Mouse (Mus musculus): Measurements from ENCODE around the gene Pgs1. TPM values are rescaled to one million over a fixed set of nuclear protein-coding genes. Genes with fewer than 3 reads are reported as not detected.

The Pgs1 gene
- polyA plus RNA-seq (2012), result 2.6 and 2.8 TPM in 2 replicates

GRCm38 (mm10) chr11:117986126-117987031 is at the start of gene Pgs1:
Gene Pgs1, plus strand, starts transcription at chr11:117986292.
- peaks cover 18% of the 10 kb centered on the region for H3K27me3 ChIP-seq (ENCODE audit: control insufficient read depth)
- TF ChIP-seq GATA1 (IDR thresholded peaks at IDR 0.05; ENCODE audit: low read length) (no peak), TAL1 (IDR thresholded peaks at IDR 0.05; ENCODE audit: low read length) (no peak)
- H3K4me3 ChIP-seq (replicated peaks), result peak within 1 kb of the TSS; percentile 94
- 0 out of 2 replicates have a peak, but pooled peaks cover 3% of the 10 kb centered on the region for H3K36me3 ChIP-seq (ENCODE audit: control insufficient read depth)
- no peaks in the 10 kb centered on the region for H3K9me3 ChIP-seq (ENCODE audit: control insufficient read depth, low read length)
- peaks cover 54% of the 10 kb centered on the region for H3K4me1 ChIP-seq (ENCODE audit: control insufficient read depth)

DNA sequence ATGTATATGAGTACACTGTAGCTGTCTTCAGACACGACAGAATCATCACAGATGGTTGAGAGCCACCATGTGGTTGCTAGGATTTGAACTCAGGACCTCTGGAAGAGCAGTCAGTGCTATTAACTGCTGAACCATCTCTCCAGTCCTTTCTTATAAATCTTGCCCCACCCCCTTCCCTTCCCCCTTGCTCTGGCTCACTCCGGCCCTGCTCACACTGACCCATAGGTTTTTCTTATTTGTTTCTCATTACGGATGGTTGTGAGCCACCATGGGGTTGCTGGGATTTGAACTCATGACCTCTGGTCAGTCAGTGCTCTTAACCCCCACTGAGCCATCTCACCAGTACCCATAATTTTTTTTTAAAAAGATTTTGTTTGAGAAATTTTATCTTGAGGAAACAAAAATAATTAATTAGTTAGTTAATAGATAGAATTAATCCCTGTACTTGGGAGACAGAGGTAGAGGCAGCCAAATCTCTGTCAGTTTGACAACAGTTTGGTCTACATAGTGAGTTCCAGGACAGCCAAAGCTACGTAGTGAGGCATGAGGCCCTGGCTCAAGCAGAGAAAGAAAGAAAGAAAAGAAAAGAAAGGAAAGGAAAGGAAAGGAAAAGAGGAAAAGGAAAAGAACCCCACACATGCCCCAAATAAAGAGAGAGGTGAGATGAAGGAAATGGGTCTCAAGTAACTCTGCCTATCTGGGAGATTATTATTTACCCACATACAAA is 46.9 kb upstream of the Pgs1 start:
- Histone ChIP-seq H3K4me1 (ENCODE audit: control insufficient read depth) (peaks cover 5% of the 10 kb centered on the region), H3K4me3 (replicated peaks) (no peak overlapping the region), H3K36me3 (ENCODE audit: control insufficient read depth) (no peaks in the 10 kb centered on the region), H3K27me3 (ENCODE audit: control insufficient read depth) (peaks cover 13% of the 10 kb centered on the region), H3K9me3 (ENCODE audit: control insufficient read depth, low read length) (no peaks in the 10 kb centered on the region)
- TF ChIP-seq TAL1 (IDR thresholded peaks at IDR 0.05; ENCODE audit: low read length), result no peak

DNA sequence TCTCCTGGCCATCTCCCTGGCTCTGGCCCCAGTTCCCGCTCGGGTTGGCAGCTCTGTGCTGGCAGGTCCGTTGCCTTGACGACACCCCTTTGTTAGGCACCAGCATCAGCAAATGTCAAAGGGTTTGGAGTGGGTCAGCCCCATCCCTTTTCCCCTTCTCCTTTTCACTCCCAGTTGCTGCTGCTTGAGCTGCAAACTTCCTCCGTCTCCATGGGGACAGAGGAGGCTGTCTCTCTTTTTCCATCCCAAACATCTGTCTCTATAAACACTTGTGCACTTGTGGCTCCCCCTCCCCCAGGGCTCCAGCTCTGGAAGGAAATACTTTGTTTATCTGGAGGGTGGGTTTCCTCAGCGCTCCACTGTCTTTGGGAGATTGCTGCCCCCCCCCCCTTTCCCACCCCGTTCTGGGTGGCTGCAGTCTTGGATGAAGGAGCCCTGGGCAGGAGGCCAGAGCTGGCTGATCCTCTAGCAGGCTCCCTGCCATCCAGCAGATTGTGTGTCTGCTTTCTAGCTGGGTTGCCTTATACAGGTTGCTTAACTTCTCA is 46.3 kb upstream of the Pgs1 start:
- Histone ChIP-seq H3K4me1 (ENCODE audit: control insufficient read depth) (no peaks in the 10 kb centered on the region), H3K9me3 (ENCODE audit: control insufficient read depth, low read length) (no peaks in the 10 kb centered on the region), H3K36me3 (ENCODE audit: control insufficient read depth) (no peaks in the 10 kb centered on the region), H3K4me3 (replicated peaks) (no peak overlapping the region), H3K27me3 (ENCODE audit: control insufficient read depth) (peaks cover 13% of the 10 kb centered on the region)
- TF ChIP-seq TAL1 (IDR thresholded peaks at IDR 0.05; ENCODE audit: low read length) (no peak), GATA1 (IDR thresholded peaks at IDR 0.05; ENCODE audit: low read length) (no peak)

GRCm38 (mm10) chr11:117940881-117941280 is 45.2 kb upstream of the Pgs1 start:
- H3K4me3 ChIP-seq (replicated peaks), result no peak overlapping the region
- TF ChIP-seq GATA1 (IDR thresholded peaks at IDR 0.05; ENCODE audit: low read length), result no peak
- no peaks in the 10 kb centered on the region for H3K4me1 ChIP-seq (ENCODE audit: control insufficient read depth)
- peaks cover 14% of the 10 kb centered on the region for H3K27me3 ChIP-seq (ENCODE audit: control insufficient read depth)
- no peaks in the 10 kb centered on the region for H3K9me3 ChIP-seq (ENCODE audit: control insufficient read depth, low read length)
- H3K36me3 ChIP-seq (ENCODE audit: control insufficient read depth), result no peaks in the 10 kb centered on the region

DNA sequence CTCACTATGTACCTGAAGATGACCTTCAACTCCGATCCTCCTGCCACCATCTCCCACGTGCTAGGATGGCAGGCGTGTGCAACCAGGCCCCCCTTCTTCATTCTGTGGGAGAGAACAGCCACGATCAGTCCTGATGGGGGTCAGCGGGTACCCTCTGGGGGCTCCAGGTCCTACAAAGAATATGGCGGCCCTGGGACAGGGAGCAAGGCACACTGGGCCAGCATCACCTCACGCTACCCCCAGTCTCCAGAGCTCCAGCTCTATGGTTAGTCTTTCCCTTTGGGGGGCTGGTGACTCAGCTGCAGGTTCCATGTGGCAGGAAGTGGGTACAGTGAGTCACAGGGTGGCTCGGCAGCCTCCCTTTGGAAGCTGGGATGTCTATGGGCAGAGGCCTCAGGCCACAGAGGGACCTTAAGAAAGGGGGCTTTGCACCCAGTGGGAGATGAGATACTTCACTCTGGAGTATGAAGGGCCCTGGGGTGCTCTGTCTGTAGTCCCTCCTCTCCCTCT is 44.7 kb upstream of the Pgs1 start:
- no peak overlapping the region for H3K4me3 ChIP-seq (replicated peaks)
- TF ChIP-seq TAL1 (IDR thresholded peaks at IDR 0.05; ENCODE audit: low read length), result no peak
- TF ChIP-seq GATA1 (IDR thresholded peaks at IDR 0.05; ENCODE audit: low read length), result no peak
- H3K9me3 ChIP-seq (ENCODE audit: control insufficient read depth, low read length), result no peaks in the 10 kb centered on the region
- no peaks in the 10 kb centered on the region for H3K36me3 ChIP-seq (ENCODE audit: control insufficient read depth)
- H3K27me3 ChIP-seq (ENCODE audit: control insufficient read depth), result peaks cover 14% of the 10 kb centered on the region
- H3K4me1 ChIP-seq (ENCODE audit: control insufficient read depth), result no peaks in the 10 kb centered on the region

GRCm38 (mm10) chr11:117941848-117942247 is 44.2 kb upstream of the Pgs1 start:
- Histone ChIP-seq H3K4me1 (ENCODE audit: control insufficient read depth) (no peaks in the 10 kb centered on the region; the same call in 1 of the 2 replicates), H3K9me3 (ENCODE audit: control insufficient read depth, low read length) (no peaks in the 10 kb centered on the region), H3K27me3 (ENCODE audit: control insufficient read depth) (peaks cover 17% of the 10 kb centered on the region), H3K36me3 (ENCODE audit: control insufficient read depth) (no peaks in the 10 kb centered on the region), H3K4me3 (replicated peaks) (no peak overlapping the region)
- no peak for TF ChIP-seq TAL1 (IDR thresholded peaks at IDR 0.05; ENCODE audit: low read length)
- no peak for TF ChIP-seq GATA1 (IDR thresholded peaks at IDR 0.05; ENCODE audit: low read length)

DNA sequence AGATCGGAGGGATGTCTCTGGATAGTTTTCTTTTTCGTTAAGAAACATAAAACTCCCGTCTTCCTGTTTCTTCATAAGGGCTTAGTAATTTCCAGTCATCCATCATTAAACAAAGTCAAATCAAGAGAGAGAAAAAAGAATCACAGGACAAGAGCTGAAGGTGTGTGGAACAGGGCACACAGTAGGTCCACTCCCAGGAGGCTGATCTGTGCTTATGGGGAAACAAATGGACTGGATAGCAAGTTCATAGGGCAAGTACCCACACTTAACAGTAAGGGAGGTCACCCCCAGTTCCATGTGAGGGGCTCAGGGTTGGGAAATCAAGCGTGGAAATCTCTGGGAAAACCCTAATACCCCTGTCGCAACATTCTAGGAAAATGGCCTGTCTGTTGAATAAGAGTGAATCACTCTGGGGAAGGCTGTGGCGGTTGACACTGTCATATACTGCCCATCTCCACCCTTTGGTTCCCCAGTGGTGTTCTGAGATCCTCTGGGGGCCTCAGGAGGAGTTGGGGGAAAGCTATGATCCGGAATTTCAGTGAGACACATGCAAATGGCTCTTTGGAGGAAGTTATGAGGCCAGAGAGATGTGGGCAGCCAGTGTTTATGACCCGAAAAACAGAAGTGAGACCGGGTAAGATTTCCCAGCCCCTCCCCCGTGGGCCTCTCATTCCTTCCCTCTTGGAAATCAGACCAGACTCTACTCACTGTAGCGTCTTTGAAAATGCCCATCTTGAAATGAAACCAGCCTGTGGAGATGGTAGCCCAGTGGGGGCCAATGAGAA is 39.7 kb upstream of the Pgs1 start:
- Histone ChIP-seq H3K27me3 (ENCODE audit: control insufficient read depth) (peaks cover 49% of the 10 kb centered on the region), H3K4me3 (replicated peaks) (no peak overlapping the region), H3K9me3 (ENCODE audit: control insufficient read depth, low read length) (no peaks in the 10 kb centered on the region), H3K36me3 (ENCODE audit: control insufficient read depth) (no peaks in the 10 kb centered on the region), H3K4me1 (ENCODE audit: control insufficient read depth) (no peaks in the 10 kb centered on the region; the same call in 1 of the 2 replicates)
- TF ChIP-seq GATA1 (IDR thresholded peaks at IDR 0.05; ENCODE audit: low read length), result no peak
- TF ChIP-seq TAL1 (IDR thresholded peaks at IDR 0.05; ENCODE audit: low read length), result no peak

DNA sequence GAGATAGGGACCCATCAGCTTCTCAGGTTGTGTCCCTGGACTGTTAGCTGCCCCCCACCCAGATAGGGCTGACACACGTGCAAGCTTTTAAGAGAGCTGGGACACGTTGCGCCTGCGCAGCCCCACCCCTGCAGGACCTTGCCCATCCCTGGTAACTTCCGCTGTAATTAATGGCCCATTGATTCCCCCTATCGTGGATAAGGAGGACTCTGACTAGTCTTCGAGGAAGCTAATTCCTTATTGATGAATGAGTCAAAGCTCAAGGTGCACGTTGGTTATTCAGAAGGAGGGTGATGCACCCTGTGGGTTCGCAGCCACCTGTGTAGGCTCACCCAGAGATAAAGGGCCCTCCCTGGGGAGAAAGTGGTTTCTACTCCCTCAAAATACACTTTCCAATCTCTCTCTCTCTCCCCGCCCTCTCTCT is 39.1 kb upstream of the Pgs1 start:
- Histone ChIP-seq H3K27me3 (ENCODE audit: control insufficient read depth) (peaks cover 55% of the 10 kb centered on the region), H3K36me3 (ENCODE audit: control insufficient read depth) (no peaks in the 10 kb centered on the region), H3K4me1 (ENCODE audit: control insufficient read depth) (no peaks in the 10 kb centered on the region; the same call in 1 of the 2 replicates), H3K9me3 (ENCODE audit: control insufficient read depth, low read length) (no peaks in the 10 kb centered on the region), H3K4me3 (replicated peaks) (no peak overlapping the region)
- TF ChIP-seq GATA1 (IDR thresholded peaks at IDR 0.05; ENCODE audit: low read length) (no peak), TAL1 (IDR thresholded peaks at IDR 0.05; ENCODE audit: low read length) (no peak)

Measured in erythroblast, embryonic 14.5 days (primary cell).